Mouse (Mus musculus) gastrocnemius, postnatal 4 days (tissue): ENCODE data around the gene Efemp1. TPM values are rescaled to one million over a fixed set of nuclear protein-coding genes. Genes with fewer than 3 reads are reported as not detected.

Experiments used
- DNase-seq, 2 experiments: peaks; one replicate each; pipeline ENCODE4 v3.0.0; 2021 to 2022; ENCODE audit warnings: low spot score in 2 of 2, mixed read lengths in 2 of 2
- total RNA-seq, 2 experiments: library from RNA; stranded (reverse); gene quantifications; 2 replicates each; pipeline ENCODE4 v1.2.3; 2021

Efemp1 gene
- total RNA-seq, 2 experiments from 2014 or later = 22.3 to 32.4 TPM

DNA sequence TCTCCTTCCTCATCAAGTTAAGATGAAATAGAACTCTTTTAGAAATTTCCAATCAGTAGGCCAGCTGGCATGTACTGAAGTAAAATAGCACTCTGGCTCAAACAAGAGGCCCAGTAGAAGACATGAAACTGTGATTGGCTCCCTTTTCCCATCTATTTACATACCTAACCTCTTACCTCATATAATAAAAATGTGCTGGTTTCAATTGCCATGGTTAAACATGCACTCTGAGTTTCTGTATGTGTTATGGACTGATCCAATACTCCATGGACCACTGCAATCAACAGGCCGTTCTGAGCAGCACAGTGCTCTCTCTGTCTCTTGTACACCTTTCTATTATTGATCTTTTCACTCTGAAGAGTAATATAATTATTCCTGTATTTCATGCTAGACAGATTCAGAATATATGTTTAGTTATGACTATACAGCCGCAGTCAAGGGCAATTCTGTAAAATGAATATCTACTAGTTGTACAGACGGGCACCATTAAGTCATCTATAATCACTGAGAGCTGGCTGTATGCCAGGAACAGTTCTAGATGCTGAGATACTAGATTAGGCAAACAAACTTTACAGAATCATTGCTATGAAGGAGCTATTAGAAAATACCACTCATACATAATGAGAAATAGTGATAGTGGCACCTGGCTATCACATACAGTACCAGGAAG is 59.6 kb downstream of the Efemp1 start:
- DNase-seq = no peak

DNA sequence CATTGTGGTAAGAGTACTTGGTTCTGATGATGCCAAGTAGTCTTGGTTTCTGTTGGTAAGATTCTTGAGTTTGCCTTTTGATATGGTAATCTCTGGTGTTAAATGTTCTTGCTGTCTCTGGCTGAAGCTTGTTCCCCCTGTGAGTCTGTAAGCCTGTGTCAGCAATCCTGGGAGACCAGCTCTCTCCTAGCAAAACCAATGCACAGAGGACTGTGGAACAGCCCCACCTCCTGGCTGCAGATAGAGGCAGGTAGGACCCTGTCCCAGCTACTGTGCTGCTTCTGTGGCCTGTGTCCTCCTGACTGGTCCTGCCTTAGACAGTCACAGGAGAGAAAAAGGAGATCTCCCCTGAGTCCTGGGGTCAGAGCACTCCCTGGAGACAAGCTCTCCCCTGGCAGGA is 81.4 kb downstream of the Efemp1 start:
- DNase-seq = no peak

DNA sequence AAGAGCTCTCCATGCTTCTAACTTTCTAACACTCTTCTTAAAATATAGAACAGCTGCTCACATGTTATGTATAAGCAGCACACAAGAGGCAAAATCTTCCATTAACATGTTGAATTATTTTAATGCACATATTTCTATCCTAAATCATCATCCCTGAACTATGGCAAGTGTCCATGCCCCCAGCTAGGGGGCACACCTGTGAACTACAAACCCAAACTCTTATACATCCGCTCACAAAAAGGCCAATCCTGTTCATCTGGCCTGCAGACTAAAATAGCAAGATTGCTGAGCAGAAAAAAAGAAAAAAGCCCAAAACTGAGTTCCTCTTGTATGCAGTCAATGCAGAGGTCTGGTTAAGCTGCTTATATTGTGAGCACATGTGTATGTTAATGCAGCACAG is 86.6 kb downstream of the Efemp1 start:
- DNase-seq = no peak

DNA sequence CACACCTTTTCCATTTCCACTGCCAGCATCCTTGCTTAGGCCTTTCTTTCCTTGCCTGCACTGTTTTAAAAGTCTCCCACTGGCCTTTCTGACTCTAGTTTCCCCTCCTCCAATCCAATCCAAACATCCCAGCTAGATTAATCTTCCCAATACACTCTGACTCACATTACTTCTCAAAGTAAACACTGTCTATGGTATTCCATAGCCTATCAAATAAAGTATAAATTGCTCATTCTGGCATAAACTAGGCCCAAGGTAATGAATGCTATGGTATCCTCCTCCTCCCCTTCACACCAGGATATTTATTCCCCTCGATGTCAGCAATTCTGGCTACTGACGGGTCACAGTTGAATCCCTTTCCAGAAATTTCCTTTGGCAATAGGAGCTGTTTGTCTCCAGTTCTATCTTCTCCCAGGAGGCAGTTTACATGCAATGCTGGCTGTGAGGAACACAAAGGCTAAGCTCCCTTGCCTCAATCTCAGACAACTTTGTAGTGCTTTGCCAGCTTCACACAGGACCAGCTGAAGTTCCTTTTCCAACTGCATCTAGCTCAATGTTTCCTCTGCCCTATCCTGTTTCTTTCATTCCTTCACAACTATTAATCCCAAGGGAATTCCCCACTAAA is 98.7 kb downstream of the Efemp1 start:
- no peak for DNase-seq

DNA sequence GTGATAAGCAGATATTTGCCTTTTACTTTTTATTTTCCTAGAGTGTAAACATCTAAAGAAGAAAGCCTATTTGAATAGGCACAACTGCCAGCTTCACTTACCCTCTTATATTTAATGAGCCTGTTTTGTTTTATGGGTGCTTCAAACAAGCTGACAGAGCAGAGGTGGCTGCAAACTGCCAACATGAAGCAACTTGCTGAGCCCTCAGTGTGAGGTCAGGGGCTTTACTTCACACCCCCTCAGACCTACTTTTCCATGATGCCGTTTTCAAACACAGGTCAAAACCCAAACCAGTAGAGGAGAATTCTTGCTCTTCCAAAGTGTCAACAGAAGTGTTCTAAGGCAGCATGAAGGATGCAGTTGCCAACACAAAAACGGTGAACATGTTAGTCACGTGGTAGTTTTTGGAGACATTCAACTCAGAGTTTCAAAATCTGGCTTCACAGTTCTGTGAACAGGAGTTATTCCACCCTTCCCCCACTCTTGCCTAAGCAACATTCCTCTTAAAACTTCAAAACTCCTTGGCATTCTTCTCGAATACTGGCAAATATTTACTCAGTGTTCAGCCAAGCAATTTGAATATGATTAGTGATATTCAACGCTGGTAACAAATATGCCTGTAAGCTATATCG is 101.8 kb downstream of the Efemp1 start:
- no peak for DNase-seq

DNA sequence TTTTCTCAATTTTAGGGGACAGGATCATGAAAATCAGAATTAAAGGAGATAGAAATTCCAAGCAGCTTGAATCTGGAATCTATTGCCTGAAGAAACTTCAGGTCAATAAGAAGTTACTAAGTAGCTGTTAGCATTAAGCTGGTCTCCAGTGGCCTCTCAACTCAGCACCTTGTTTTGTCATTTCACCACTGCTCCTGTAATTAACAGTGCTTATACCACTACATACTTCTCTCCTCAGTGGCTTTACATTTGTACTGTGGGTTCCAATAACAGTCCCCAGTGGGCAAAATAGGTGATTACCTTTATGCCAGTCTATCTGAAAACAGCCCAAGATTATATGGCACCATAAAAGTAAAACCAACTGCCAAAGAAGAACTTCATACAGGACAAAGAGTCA is 102.3 kb downstream of the Efemp1 start:
- no peak for DNase-seq

DNA sequence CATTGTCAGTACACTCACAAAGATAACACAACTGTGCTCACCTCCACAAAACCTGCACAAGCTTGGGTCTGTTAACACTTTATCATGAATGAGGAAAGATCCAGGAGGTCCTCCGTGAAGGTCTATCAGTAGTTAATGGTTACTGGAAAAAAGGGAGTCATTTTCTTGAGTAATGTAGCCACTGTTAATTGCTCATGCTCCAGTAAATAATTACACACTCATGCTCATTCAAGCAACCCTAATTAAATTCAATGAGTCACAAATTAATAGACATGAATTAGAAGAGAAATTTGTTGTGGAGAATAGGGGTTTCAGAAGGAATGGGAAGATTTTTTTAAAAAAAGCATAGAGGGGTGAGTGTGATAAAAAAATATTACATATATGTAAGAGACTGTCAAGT is 108.4 kb downstream of the Efemp1 start:
- DNase-seq = no peak
